Mouse (Mus musculus): Measurements from ENCODE around the gene Prrt1.

DNA sequence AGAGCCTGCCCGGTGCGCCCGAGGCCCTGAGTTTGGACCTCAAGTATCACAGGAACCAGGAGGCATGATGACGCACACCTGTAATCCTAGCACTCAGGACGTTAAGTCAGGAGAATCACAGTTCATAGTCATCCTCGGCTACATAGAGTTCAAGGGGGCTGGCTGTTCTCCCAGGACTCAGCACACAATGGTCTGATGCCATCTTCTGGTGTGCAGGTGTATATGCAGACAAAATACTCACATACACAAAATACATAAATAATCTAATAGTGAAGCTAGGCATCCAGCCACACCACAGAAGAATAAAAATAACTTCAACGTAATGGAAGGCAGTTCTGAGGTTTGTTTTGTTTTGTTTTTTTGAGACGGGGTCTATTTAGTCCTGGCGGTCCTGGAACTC is 6.2 kb upstream of the Prrt1 start:
- TF ChIP-seq FLI1 (IDR thresholded peaks at IDR 0.05; ENCODE audit: low read length) (no peak), GATA1 (IDR thresholded peaks at IDR 0.05; ENCODE audit: borderline replicate concordance, low read length) (no peak)
